Mouse (Mus musculus): ENCODE data around the gene Pramel1. TPM values are rescaled to one million over a fixed set of nuclear protein-coding genes. Genes with fewer than 3 reads are reported as not detected.
A peak's percentile ranks its signal among the peaks of the same experiment; 100 is the strongest.
"Not testable (repeated sequence)": the region's sequence is repeated elsewhere in the genome, so short reads cannot be mapped to it uniquely, and the experiment has no call there.

The Pramel1 gene
- polyA plus RNA-seq, 1 experiment from 2014 or later: not detected

DNA sequence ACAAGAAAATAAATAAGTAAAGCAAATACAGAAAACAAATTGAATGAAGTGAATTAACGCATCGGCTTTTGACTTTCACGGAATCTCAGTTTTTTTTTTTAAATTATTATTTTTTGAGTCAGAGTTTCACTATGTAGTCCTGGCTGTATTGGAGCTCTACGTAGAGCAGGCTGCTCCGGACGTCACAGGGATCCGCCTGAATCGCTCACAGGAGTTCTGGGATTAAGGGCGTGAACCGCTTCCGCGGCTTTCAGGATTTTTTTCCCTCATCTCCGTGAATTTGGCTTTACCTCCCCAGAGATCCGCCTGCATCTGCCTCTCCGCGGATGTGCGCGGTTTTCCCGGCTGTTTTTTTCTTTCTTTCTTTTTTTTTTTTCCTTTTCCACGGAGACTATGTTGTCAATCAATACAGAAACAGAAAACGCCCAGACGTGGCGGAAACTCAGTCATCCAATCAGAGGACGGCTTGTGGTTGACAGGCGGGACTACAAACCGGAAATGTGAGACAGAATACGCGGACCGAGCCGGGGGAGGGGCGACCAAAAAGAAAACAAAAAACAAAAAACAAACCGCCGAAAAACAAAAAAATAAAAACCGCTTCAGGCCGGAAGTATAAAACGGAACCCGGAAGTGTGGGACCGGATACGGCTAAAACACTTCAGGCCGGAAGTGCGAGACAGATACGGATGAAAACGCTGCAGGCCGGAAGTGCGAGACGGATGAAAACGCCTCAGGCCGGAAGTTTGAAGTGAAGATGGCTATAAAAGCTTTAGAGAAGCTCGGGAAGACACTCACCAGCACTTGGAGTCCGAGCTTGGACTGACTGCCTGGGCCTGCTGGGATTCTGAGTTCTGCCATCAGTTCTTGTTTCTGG lies 18.2 kb downstream of the Pramel1 start, which contains the start of gene Pramef8:
Pramef8 (plus strand) TSS at position 208 of the 874 bp plus-strand sequence.
- Histone ChIP-seq H3K4me3 (ENCODE audit: low read depth, low read length) (peak within 1 kb of the TSS; percentile 49), H3K9me3 (ENCODE audit: control insufficient read depth, low read length) (no peaks in the 10 kb centered on the region), H3K27ac (ENCODE audit: low read depth, low read length) (peak within 1 kb of the TSS; percentile 70), H3K4me2 (replicated peaks; ENCODE audit: low read depth, low read length) (peak within 1 kb of the TSS; percentile 43), H3K27me3 (ENCODE audit: control insufficient read depth, insufficient read depth, low read length) (no peaks in the 10 kb centered on the region), H3K4me1 (replicated peaks; ENCODE audit: control insufficient read depth, insufficient read depth, low read length) (no peaks in the 10 kb centered on the region), H3K36me3 (ENCODE audit: control insufficient read depth, insufficient read depth, low read length) (peaks cover 6% of the 10 kb centered on the region; the same call in 1 of the 2 replicates), H3K9ac (ENCODE audit: low read depth, low read length) (peak within 1 kb of the TSS; percentile 68)
- WGBS: under 1% methylated on average over 50 of the region's 50 CpGs
- DNase-seq (ENCODE audit: low spot score) (peak; percentile 92), ATAC-seq (ENCODE audit: low FRiP score) (peak; percentile 94)

DNA sequence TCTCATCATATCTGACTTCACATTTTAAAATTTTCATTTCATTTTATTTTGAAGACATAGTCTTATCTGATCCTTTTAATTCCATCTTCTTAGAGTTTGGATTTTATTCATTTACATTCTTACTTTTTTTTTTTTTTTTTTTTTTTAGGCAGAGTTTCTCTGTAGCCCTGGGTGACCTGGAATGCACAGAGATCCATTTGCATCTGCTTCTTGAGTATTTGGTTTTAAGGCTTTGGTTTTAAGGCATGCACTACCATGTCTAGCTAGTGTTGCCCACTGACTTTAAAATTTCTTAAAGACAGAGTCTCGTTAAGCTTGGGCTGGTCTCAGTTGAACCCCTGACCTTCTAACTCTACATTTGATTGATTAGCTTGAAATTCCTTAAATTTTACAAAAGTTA lies 19.4 kb downstream of the Pramel1 start:
- H3K9me3 ChIP-seq (ENCODE audit: control insufficient read depth, low read length): no peaks in the 10 kb centered on the region
- DNase-seq (ENCODE audit: low spot score) (no peak), ATAC-seq (ENCODE audit: low FRiP score) (no peak)
- H3K4me1 ChIP-seq (replicated peaks; ENCODE audit: control insufficient read depth, insufficient read depth, low read length): no peaks in the 10 kb centered on the region
- peaks cover 13% of the 10 kb centered on the region for H3K36me3 ChIP-seq (ENCODE audit: control insufficient read depth, insufficient read depth, low read length)
- H3K27ac ChIP-seq (ENCODE audit: low read depth, low read length): no peak overlapping the region
- WGBS: 90% methylated on average over 1 of the region's 1 CpGs
- H3K4me3 ChIP-seq (ENCODE audit: low read depth, low read length): no peak overlapping the region
- no peaks in the 10 kb centered on the region for H3K27me3 ChIP-seq (ENCODE audit: control insufficient read depth, insufficient read depth, low read length)
- H3K4me2 ChIP-seq (replicated peaks; ENCODE audit: low read depth, low read length): no peak overlapping the region
- no peak overlapping the region for H3K9ac ChIP-seq (ENCODE audit: low read depth, low read length)

DNA sequence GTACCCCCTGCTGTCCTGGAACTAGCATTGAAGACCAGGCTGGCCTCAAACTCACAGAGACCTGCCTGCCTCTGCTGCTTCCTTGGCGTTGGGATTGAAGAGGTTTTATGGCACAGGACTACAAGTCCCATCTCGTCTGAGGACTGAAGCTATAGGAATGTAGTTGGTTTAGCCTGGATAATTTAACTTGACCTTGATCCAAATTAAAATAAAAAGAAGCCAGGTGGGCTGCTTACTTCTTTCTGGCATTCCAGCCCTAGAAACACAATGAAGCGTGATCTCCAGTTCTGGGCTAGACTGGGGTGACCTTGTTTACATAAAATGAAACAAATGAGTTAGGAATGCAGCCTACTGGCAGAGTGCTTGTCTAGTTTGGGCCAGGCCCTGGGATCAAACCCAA lies 19.9 kb downstream of the Pramel1 start:
- Histone ChIP-seq H3K4me2 (replicated peaks; ENCODE audit: low read depth, low read length) (no peak overlapping the region), H3K27me3 (ENCODE audit: control insufficient read depth, insufficient read depth, low read length) (no peaks in the 10 kb centered on the region), H3K36me3 (ENCODE audit: control insufficient read depth, insufficient read depth, low read length) (peaks cover 18% of the 10 kb centered on the region), H3K4me1 (replicated peaks; ENCODE audit: control insufficient read depth, insufficient read depth, low read length) (no peaks in the 10 kb centered on the region), H3K4me3 (ENCODE audit: low read depth, low read length) (no peak overlapping the region), H3K9me3 (ENCODE audit: control insufficient read depth, low read length) (no peaks in the 10 kb centered on the region), H3K27ac (ENCODE audit: low read depth, low read length) (no peak overlapping the region), H3K9ac (ENCODE audit: low read depth, low read length) (no peak overlapping the region)
- ATAC-seq (ENCODE audit: low FRiP score) (no peak), DNase-seq (ENCODE audit: low spot score) (no peak)
- 94% methylated on average over 3 of the region's 3 CpGs for whole genome bisulfite sequencing

DNA sequence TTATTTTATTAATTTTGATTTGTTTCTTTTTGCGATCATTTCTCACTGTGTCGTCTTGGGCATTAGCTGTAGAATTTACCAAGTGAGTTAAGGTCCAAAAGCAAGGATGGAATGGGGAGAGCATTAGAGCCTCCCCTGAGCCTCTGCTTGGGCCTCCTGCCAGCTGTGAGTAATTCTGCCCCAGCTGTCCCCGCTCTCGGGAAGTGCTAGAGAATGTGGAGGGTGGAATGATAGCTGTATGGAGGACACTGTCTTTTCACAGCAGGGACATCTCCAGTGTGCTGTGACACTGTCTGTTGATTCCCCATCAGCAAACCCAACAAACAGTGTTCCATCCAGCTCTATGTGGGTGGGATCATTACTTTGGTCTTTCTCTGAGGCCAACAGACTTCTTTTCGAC lies 32.5 kb downstream of the Pramel1 start:
- not testable (repeated sequence) for H3K36me3 ChIP-seq (ENCODE audit: control insufficient read depth, insufficient read depth, low read length); H3K9me3 ChIP-seq (ENCODE audit: control insufficient read depth, low read length); H3K27me3 ChIP-seq (ENCODE audit: control insufficient read depth, insufficient read depth, low read length); H3K4me1 ChIP-seq (replicated peaks; ENCODE audit: control insufficient read depth, insufficient read depth, low read length); DNase-seq (ENCODE audit: low spot score); ATAC-seq (ENCODE audit: low FRiP score); H3K27ac ChIP-seq (ENCODE audit: low read depth, low read length); H3K4me3 ChIP-seq (ENCODE audit: low read depth, low read length); H3K4me2 ChIP-seq (replicated peaks; ENCODE audit: low read depth, low read length); H3K9ac ChIP-seq (ENCODE audit: low read depth, low read length)
- WGBS: 78% methylated on average over 5 of the region's 5 CpGs

Other genes starting within 250 kb of the Pramel1 start
- gene Prdm2, start 181.4 kb upstream of the Pramel1 start, polyA plus RNA-seq (2014; fragmentation: Nextera tagmentation; extraction: Ambion mirVana): 16.5 and 20.7 TPM in 2 replicates
- 134 and 135 TPM in 2 replicates for gene Pdpn, start 94.9 kb upstream of the Pramel1 start, polyA plus RNA-seq (2014; fragmentation: Nextera tagmentation; extraction: Ambion mirVana)
- gene Lrrc38, start 44.7 kb upstream of the Pramel1 start, polyA plus RNA-seq (2014; fragmentation: Nextera tagmentation; extraction: Ambion mirVana): 0.51 TPM in 1 of 2 replicates, not detected in the other
- gene Pramef8, start 18.0 kb downstream of the Pramel1 start, polyA plus RNA-seq (2014; fragmentation: Nextera tagmentation; extraction: Ambion mirVana): 17.0 and 19.4 TPM in 2 replicates
- not detected in 2 replicates for gene Oog4, start 55.9 kb downstream of the Pramel1 start, polyA plus RNA-seq (2014; fragmentation: Nextera tagmentation; extraction: Ambion mirVana)
- not detected in 2 replicates for gene Gm13043, start 116.9 kb downstream of the Pramel1 start, polyA plus RNA-seq (2014; fragmentation: Nextera tagmentation; extraction: Ambion mirVana)
- gene Gm13040, start 141.5 kb downstream of the Pramel1 start, polyA plus RNA-seq (2014; fragmentation: Nextera tagmentation; extraction: Ambion mirVana): not detected in 2 replicates
- not detected in 2 replicates for gene BC080695, start 157.3 kb downstream of the Pramel1 start, polyA plus RNA-seq (2014; fragmentation: Nextera tagmentation; extraction: Ambion mirVana)
- gene Gm13057, start 157.3 kb downstream of the Pramel1 start, polyA plus RNA-seq (2014; fragmentation: Nextera tagmentation; extraction: Ambion mirVana): not detected in 2 replicates
- not detected in 2 replicates for gene Gm13083, start 220.6 kb downstream of the Pramel1 start, polyA plus RNA-seq (2014; fragmentation: Nextera tagmentation; extraction: Ambion mirVana)